Mouse (Mus musculus): ENCODE measurements around the gene Nodal. TPM values are rescaled to one million over a fixed set of nuclear protein-coding genes. Genes with fewer than 3 reads are reported as not detected.
A peak's percentile ranks its signal among the peaks of the same experiment; 100 is the strongest.

Nodal gene
- polyA plus RNA-seq, 1 experiment from 2014 or later = 0.26 TPM

DNA sequence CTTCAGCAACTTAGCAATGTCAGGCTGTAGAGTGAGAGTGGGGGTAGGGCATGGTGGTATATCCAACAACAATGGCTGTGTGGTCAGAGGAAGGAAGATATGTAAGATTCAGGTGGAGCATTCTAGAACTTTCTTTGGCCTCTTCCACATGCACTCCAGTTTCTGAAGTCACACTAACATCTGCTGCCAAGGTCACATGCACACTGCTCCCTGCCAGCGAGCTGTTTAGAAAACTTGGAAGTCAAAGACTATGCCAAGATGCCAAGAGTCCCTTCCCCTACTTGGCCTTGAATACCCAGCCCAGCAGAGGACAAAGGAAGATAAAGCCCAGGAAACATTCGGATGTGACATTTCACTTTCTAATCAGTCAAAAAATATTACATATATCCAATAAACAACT lies 14.9 kb upstream of the Nodal start:
- Histone ChIP-seq H3K9me3 (replicated peaks) (no peaks in the 10 kb centered on the region), H3K36me3 (no peaks in the 10 kb centered on the region), H3K27ac (replicated peaks) (no peak overlapping the region), H3K4me1 (peaks cover 10% of the 10 kb centered on the region), H3K27me3 (ENCODE audit: low read depth, poor library complexity, severe bottlenecking) (peaks cover 12% of the 10 kb centered on the region), H3K4me3 (no peak overlapping the region)
- 93% methylated on average over 2 of the region's 2 CpGs for WGBS
- no peak for DNase-seq (ENCODE audit: low spot score)

DNA sequence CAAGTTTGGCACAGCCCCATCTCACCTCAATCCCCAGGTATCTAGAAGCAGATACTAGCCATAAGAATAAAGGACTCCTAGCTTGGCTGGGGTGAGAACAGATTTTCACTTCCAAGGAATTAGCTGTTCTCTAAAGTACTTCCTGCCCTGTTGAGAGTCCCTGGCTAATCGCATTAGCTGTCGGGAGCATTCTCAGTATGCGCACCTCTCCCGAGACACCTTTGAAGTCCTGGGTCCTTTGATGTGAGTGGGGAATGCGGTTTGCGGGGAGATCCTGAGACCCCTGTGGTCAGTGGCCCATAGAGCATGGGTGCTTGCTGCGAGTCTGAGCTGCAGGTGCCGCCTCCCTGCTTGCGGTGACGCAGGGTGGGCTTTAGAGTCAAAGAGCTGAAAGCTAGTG lies 11.8 kb upstream of the Nodal start:
- WGBS = 10% methylated on average over 10 of the region's 10 CpGs
- Histone ChIP-seq H3K27me3 (ENCODE audit: low read depth, poor library complexity, severe bottlenecking) (peaks cover 19% of the 10 kb centered on the region), H3K36me3 (no peaks in the 10 kb centered on the region), H3K4me3 (no peak overlapping the region), H3K9me3 (replicated peaks) (no peaks in the 10 kb centered on the region), H3K4me1 (peaks cover 23% of the 10 kb centered on the region), H3K27ac (replicated peaks) (no peak overlapping the region)
- no peak for DNase-seq (ENCODE audit: low spot score)

DNA sequence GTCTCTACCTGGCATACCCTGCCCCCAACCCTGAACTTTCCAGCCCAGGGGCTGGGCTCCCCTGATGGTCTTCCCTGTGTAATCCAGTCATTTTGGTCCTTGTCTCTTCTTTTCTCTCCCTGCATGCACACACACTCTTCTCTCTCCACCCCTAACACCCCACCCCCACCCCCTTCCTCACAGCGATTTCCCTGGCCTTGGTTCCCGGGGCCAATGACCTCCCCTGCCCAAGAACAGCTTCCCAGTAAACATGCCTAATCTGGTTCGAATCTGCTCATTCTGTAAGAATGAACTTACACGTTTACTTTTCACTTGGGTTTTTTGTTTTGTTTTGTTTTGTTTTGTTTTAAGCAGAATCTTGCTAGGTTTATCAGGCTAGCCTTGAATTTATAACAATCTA lies 8.0 kb upstream of the Nodal start:
- Histone ChIP-seq H3K36me3 (no peaks in the 10 kb centered on the region), H3K27me3 (ENCODE audit: low read depth, poor library complexity, severe bottlenecking) (peaks cover 21% of the 10 kb centered on the region), H3K9me3 (replicated peaks) (no peaks in the 10 kb centered on the region), H3K4me1 (peaks cover 36% of the 10 kb centered on the region), H3K27ac (replicated peaks) (peak overlapping the region; percentile 64), H3K4me3 (no peak overlapping the region)
- DNase-seq (ENCODE audit: low spot score) = no peak
- WGBS = 3% methylated on average over 4 of the region's 4 CpGs

DNA sequence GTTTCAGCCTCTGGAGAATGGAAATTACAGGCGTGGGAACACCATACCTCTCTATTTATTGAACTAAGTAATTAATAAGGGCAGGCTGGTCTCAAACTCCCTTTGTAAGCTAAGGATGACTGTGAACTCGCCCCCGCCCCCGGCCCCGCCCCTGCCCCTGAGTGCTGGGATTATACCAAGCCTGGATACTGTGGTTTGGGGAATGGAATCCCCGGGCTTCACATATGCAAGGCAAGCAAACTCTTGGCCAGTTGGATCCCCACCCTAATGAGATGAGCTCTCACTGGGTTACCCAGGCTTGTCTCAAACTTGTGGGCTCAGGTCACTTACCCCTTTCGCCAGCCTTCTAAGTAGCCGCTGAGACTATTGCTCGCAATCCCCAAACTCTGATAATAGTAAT lies 7.6 kb upstream of the Nodal start:
- H3K36me3 ChIP-seq = no peaks in the 10 kb centered on the region
- no peak overlapping the region for H3K4me3 ChIP-seq
- H3K4me1 ChIP-seq = peaks cover 36% of the 10 kb centered on the region
- H3K9me3 ChIP-seq (replicated peaks) = no peaks in the 10 kb centered on the region
- peak overlapping the region; percentile 17; the same call in 1 of the 2 replicates for H3K27ac ChIP-seq (replicated peaks)
- peak; percentile 37 for DNase-seq (ENCODE audit: low spot score)
- WGBS = 23% methylated on average over 9 of the region's 9 CpGs
- H3K27me3 ChIP-seq (ENCODE audit: low read depth, poor library complexity, severe bottlenecking) = peaks cover 26% of the 10 kb centered on the region

DNA sequence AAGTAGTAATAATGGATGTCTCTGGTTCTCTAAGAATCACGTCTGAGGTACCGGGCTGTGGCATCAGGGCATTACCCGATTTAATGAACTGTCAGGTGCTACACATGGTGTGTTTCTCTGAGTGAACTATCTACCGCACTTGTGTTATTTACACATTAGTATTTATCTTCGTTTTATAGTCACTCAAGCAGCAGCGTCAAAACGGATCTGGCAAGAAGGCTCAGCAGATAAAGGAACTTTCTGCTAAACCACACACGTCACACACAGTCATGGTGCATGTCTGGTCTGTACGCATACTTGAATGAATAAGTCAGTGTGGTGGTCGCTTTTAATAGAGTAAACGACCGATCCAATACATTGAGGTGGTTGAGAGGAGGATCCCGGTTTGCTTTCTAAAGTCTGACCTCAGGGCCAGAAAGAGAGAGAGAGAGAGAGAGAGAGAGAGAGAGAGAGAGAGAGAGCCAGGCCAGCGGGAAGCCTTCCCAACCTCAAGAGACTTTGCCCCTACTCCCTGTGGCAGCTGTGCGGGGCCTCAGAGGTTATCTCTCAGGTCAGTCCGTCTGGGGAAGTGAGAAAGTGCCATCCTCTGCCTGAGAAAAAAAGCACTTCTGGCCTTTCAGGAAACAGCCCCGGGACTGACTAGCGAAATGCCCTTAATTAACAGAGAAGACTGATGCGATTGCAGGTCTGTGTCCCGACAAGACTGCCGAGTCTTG lies 4.7 kb upstream of the Nodal start:
- Histone ChIP-seq H3K36me3 (no peaks in the 10 kb centered on the region), H3K27me3 (ENCODE audit: low read depth, poor library complexity, severe bottlenecking) (peaks cover 40% of the 10 kb centered on the region), H3K4me3 (no peak overlapping the region), H3K27ac (replicated peaks) (no peak overlapping the region), H3K9me3 (replicated peaks) (no peaks in the 10 kb centered on the region), H3K4me1 (peaks cover 42% of the 10 kb centered on the region)
- WGBS = 64% methylated on average over 21 of the region's 21 CpGs
- DNase-seq (ENCODE audit: low spot score) = no peak

DNA sequence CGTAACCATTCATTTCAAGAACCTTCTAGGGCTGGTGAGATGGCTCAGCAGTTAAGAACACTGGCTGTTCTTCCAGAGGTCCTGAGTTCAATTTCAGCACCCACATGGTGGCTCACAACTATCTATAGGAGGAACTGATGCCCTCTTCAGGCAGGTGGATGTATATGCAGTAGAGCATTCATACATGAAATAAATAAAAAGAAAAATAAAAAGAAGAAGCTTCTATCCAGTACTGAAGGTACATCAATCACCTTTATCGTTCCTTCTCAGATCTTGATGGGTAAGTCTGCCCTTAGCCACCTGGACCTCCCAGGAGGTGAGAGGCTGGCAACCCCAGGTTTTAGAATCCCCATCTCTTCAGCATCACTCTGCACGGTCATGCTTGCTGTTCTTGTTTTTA lies 2.5 kb upstream of the Nodal start:
- 80% methylated on average over 3 of the region's 3 CpGs for WGBS
- peaks cover 46% of the 10 kb centered on the region for H3K4me1 ChIP-seq
- no peaks in the 10 kb centered on the region for H3K36me3 ChIP-seq
- no peak overlapping the region for H3K27ac ChIP-seq (replicated peaks)
- no peaks in the 10 kb centered on the region for H3K9me3 ChIP-seq (replicated peaks)
- H3K4me3 ChIP-seq = no peak overlapping the region
- no peak for DNase-seq (ENCODE audit: low spot score)
- peaks cover 57% of the 10 kb centered on the region for H3K27me3 ChIP-seq (ENCODE audit: low read depth, poor library complexity, severe bottlenecking)

DNA sequence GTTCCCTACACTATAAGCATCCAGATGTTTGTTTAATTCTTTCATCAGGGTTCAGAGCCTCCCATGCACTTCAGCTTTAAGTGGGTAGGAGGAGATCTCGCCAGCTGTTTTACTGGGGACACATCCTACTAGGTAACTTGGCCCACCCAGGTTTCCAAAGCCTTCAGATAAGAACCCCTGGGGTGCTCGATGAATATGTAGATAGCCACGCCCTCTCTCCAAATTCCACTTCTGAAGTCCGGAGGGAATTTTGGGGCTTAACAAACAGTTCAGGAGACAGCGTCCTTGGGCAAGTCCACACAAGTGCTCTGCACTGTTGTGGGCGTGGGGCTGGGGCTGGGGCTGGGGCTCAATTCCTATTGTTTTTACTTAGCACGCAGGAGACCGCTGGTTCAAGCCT lies 1.9 kb upstream of the Nodal start:
- WGBS = 13% methylated on average over 8 of the region's 8 CpGs
- H3K27me3 ChIP-seq (ENCODE audit: low read depth, poor library complexity, severe bottlenecking) = peaks cover 64% of the 10 kb centered on the region
- H3K36me3 ChIP-seq = no peaks in the 10 kb centered on the region
- no peak overlapping the region for H3K27ac ChIP-seq (replicated peaks)
- peaks cover 39% of the 10 kb centered on the region for H3K4me1 ChIP-seq
- H3K4me3 ChIP-seq = no peak overlapping the region
- no peak for DNase-seq (ENCODE audit: low spot score)
- no peaks in the 10 kb centered on the region for H3K9me3 ChIP-seq (replicated peaks)

DNA sequence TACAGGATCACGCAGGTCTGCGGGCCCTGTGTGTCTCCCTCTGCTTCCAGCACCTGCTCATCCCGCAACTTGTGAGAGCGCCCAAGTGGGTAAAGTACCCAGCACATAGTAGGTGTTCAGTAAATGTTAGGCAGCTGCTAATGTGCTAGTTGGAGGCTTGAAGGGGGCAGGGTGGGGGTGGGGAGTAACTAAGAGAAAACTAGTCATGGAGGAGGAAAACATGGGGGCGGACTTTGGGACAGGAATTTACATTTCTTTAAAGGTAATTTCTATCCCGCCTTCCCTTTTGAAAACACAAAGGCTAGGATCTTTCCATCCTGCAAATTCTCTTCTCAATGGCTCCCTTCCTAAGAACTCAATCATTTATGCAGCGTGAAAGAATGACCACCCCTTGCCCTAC lies 1.2 kb upstream of the Nodal start:
- Histone ChIP-seq H3K27me3 (ENCODE audit: low read depth, poor library complexity, severe bottlenecking) (peaks cover 69% of the 10 kb centered on the region), H3K36me3 (no peaks in the 10 kb centered on the region), H3K9me3 (replicated peaks) (no peaks in the 10 kb centered on the region), H3K4me3 (no peak overlapping the region), H3K4me1 (peaks cover 35% of the 10 kb centered on the region), H3K27ac (replicated peaks) (no peak overlapping the region)
- WGBS = 35% methylated on average over 7 of the region's 7 CpGs
- DNase-seq (ENCODE audit: low spot score) = no peak

DNA sequence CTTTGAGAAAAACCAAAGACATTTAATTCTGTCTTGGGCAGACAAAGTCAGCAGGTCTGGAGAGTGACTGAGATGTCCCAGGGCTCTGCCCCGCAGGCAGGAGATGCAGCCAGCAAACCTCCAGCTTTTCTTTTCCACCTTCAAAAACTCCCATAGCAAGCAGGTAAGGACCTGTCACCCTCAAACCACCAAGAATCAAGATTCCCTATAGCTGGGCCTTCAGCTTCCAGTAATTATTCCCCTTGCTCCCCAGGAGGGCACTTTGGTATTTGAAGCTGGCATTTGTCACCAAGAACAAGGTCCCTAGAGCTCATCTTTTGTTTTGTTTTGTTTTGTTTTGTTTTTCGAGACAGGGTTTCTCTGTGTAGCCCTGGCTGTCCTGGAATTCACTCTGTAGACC lies 726 bp upstream of the Nodal start:
- peaks cover 69% of the 10 kb centered on the region for H3K27me3 ChIP-seq (ENCODE audit: low read depth, poor library complexity, severe bottlenecking)
- H3K9me3 ChIP-seq (replicated peaks) = no peaks in the 10 kb centered on the region
- H3K36me3 ChIP-seq = no peaks in the 10 kb centered on the region
- peaks cover 35% of the 10 kb centered on the region for H3K4me1 ChIP-seq
- no peak overlapping the region for H3K27ac ChIP-seq (replicated peaks)
- DNase-seq (ENCODE audit: low spot score) = no peak
- 63% methylated on average over 2 of the region's 2 CpGs for WGBS
- H3K4me3 ChIP-seq = no peak overlapping the region

DNA sequence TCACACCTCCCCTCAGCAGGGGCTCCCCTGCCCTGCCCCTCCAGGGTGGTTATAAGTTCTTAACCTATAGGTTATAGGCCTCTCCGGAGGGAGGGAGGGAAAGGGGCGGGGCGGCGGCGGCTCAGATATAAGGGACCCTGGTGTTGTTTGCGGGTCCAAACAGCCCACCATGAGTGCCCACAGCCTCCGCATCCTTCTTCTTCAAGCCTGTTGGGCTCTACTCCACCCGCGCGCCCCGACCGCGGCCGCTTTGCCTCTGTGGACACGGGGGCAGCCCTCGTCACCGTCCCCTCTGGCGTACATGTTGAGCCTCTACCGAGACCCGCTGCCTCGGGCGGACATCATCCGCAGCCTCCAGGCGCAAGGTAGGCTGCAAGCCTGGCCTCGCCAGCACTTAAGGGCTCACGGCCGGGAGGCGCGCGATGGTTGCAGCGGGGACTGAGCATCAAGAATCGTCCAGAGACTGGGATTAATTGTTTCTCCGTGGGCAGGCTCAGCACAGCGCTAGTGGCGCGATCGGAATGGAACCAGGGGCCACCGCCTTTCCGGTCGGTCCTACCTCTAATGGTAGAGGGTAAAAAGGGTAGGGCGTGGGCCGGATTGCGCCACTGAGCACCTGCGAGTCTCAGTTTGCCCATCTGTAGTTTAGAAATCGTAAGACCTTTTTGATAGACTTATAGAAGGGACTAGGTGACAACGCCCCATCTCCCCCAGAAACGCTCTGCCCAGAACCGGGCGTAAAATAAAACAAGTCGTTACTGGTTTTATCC lies 544 bp downstream of the Nodal start:
- Histone ChIP-seq H3K4me1 (peaks cover 33% of the 10 kb centered on the region), H3K27me3 (ENCODE audit: low read depth, poor library complexity, severe bottlenecking) (peaks cover 75% of the 10 kb centered on the region), H3K4me3 (peak overlapping the region; percentile 59), H3K9me3 (replicated peaks) (no peaks in the 10 kb centered on the region), H3K27ac (replicated peaks) (no peak overlapping the region; the same call in 1 of the 2 replicates), H3K36me3 (no peaks in the 10 kb centered on the region)
- 3% methylated on average over 49 of the region's 50 CpGs for WGBS
- DNase-seq (ENCODE audit: low spot score) = peak; percentile 56

DNA sequence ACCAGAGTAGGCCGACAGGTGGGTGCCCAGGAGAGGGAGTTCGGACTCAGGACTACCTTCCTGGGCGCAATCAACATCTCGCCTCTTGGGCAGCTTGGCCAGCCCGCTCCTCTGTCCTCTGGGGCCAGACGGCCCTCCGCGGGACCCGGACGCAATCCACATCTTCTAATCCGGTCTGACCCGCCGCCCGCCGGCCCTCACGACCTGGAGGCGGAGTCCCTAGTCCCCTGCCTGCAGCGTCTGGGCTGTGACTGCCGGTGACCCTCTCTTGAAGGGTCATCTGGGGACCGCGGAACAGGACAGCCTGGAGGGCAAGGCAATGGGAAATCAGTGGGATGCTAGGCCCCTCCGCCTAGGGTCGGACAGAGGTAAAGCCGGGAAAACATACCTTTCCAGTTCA lies 1.4 kb downstream of the Nodal start:
- 6% methylated on average over 24 of the region's 24 CpGs for WGBS
- Histone ChIP-seq H3K36me3 (no peaks in the 10 kb centered on the region), H3K4me3 (peak overlapping the region; percentile 59), H3K4me1 (peaks cover 33% of the 10 kb centered on the region), H3K27me3 (ENCODE audit: low read depth, poor library complexity, severe bottlenecking) (peaks cover 76% of the 10 kb centered on the region), H3K9me3 (replicated peaks) (no peaks in the 10 kb centered on the region), H3K27ac (replicated peaks) (no peak overlapping the region; the same call in 1 of the 2 replicates)
- peak; percentile 40 for DNase-seq (ENCODE audit: low spot score)

DNA sequence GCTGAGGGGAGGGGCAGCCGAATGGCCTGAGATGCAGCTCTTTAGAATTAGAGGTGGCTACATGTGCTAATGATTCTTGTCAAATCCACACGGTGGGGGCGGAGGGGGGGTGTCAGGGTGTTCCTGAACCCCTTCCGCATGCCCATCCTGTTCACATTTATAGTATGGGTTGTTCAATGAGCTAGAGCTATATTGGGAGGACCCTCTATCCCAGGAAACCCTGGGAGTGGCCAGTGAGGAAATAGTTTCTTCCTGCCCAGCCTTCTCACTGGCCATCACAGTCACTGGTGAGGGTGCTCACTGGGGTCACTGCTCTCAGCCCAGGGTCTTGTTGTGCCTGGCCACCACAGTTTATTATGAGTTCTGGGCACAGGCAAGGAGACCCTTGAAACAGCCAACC lies 2.2 kb downstream of the Nodal start:
- H3K27ac ChIP-seq (replicated peaks) = no peak overlapping the region
- no peak for DNase-seq (ENCODE audit: low spot score)
- peaks cover 40% of the 10 kb centered on the region for H3K4me1 ChIP-seq
- no peaks in the 10 kb centered on the region for H3K9me3 ChIP-seq (replicated peaks)
- no peaks in the 10 kb centered on the region for H3K36me3 ChIP-seq
- H3K4me3 ChIP-seq = no peak overlapping the region
- 72% methylated on average over 4 of the region's 4 CpGs for WGBS
- H3K27me3 ChIP-seq (ENCODE audit: low read depth, poor library complexity, severe bottlenecking) = peaks cover 71% of the 10 kb centered on the region

DNA sequence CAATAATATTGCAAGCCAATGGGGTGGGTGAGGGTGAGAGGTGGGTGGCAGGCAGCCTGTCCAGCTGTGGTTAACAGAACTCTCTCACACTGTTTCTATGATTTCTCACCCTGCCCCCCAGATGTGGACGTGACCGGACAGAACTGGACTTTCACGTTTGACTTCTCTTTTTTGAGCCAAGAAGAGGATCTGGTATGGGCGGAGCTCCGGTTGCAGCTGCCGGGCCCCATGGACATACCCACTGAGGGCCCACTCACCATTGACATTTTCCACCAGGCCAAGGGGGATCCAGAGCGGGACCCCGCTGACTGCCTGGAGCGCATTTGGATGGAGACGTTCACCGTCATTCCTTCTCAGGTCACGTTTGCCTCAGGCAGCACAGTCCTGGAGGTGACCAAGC lies 5.1 kb downstream of the Nodal start:
- DNase-seq (ENCODE audit: low spot score) = no peak
- H3K36me3 ChIP-seq = no peaks in the 10 kb centered on the region
- no peaks in the 10 kb centered on the region for H3K9me3 ChIP-seq (replicated peaks)
- H3K27me3 ChIP-seq (ENCODE audit: low read depth, poor library complexity, severe bottlenecking) = peaks cover 43% of the 10 kb centered on the region
- H3K4me3 ChIP-seq = no peak overlapping the region
- no peak overlapping the region for H3K27ac ChIP-seq (replicated peaks)
- 94% methylated on average over 12 of the region's 12 CpGs for WGBS
- peaks cover 31% of the 10 kb centered on the region for H3K4me1 ChIP-seq

Measured in midbrain, embryonic 10.5 days (tissue).